Mouse (Mus musculus): Measurements from ENCODE around the gene Rnf220. TPM values are rescaled to one million over a fixed set of nuclear protein-coding genes. Genes with fewer than 3 reads are reported as not detected.

Rnf220 gene
- polyA plus RNA-seq, 1 experiment from 2014 or later, result 51.5 TPM

- Histone ChIP-seq H3K9ac (replicated peaks; ENCODE audit: low read length) (no peak overlapping the region), H3K4me3 (ENCODE audit: low read depth, low read length) (no peak overlapping the region), H3K27me3 (ENCODE audit: control insufficient read depth, insufficient read depth, low read length) (no peaks in the 10 kb centered on the region), H3K4me2 (ENCODE audit: low read depth, low read length) (no peak overlapping the region), H3K27ac (replicated peaks; ENCODE audit: low read depth, low read length) (no peak overlapping the region), H3K9me3 (replicated peaks; ENCODE audit: control insufficient read depth, low read length) (no peaks in the 10 kb centered on the region), H3K4me1 (ENCODE audit: control insufficient read depth, insufficient read depth, low read length) (no peaks in the 10 kb centered on the region), H3K36me3 (replicated peaks; ENCODE audit: control insufficient read depth, insufficient read depth, low read depth, low read length) (no peaks in the 10 kb centered on the region)
- no peak for DNase-seq (ENCODE audit: low spot score)
- no peak for ATAC-seq (replicated peaks; ENCODE audit: insufficient number of reproducible peaks, low FRiP score, low TSS enrichment, low read depth)
- WGBS, result 87% methylated on average over 19 of the region's 19 CpGs
Observed at GRCm38 (mm10) chr4:117367365-117367764, 129.5 kb downstream of the Rnf220 start.

DNA sequence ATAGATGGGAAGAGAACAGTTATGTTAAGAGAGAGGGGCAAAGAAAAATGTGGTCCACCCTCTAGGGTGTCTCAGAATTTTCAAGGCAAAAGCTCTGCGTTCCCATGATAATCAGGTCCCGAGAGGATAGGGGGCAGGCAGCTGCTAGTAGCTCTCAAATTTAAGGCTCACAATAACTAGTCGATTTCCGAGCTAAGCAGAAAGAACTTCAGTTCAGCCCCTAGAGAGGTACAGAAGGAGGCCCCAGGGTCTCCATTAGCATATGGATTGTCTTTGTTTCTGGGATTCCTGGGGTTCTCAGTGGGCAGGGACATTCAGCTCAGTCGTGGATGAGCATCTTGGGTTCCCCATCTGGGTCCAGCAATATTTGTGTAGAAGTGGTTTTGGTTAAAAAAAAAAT, 134.8 kb downstream of the Rnf220 start:
- Histone ChIP-seq H3K36me3 (replicated peaks; ENCODE audit: control insufficient read depth, insufficient read depth, low read depth, low read length) (no peaks in the 10 kb centered on the region), H3K4me2 (ENCODE audit: low read depth, low read length) (no peak overlapping the region), H3K9ac (replicated peaks; ENCODE audit: low read length) (no peak overlapping the region), H3K4me1 (ENCODE audit: control insufficient read depth, insufficient read depth, low read length) (no peaks in the 10 kb centered on the region), H3K27me3 (ENCODE audit: control insufficient read depth, insufficient read depth, low read length) (no peaks in the 10 kb centered on the region), H3K27ac (replicated peaks; ENCODE audit: low read depth, low read length) (no peak overlapping the region), H3K4me3 (ENCODE audit: low read depth, low read length) (no peak overlapping the region), H3K9me3 (replicated peaks; ENCODE audit: control insufficient read depth, low read length) (no peaks in the 10 kb centered on the region)
- DNase-seq (ENCODE audit: low spot score) (no peak), ATAC-seq (replicated peaks; ENCODE audit: insufficient number of reproducible peaks, low FRiP score, low TSS enrichment, low read depth) (no peak)
- 9% methylated on average over 5 of the region's 5 CpGs for WGBS

GRCm38 (mm10) chr4:117361558-117361873, 135.3 kb downstream of the Rnf220 start:
- DNase-seq (ENCODE audit: low spot score) (no peak), ATAC-seq (replicated peaks; ENCODE audit: insufficient number of reproducible peaks, low FRiP score, low TSS enrichment, low read depth) (no peak)
- WGBS, result 19% methylated on average over 7 of the region's 7 CpGs
- Histone ChIP-seq H3K4me1 (ENCODE audit: control insufficient read depth, insufficient read depth, low read length) (no peaks in the 10 kb centered on the region), H3K9me3 (replicated peaks; ENCODE audit: control insufficient read depth, low read length) (no peaks in the 10 kb centered on the region), H3K27ac (replicated peaks; ENCODE audit: low read depth, low read length) (no peak overlapping the region), H3K4me2 (ENCODE audit: low read depth, low read length) (no peak overlapping the region), H3K4me3 (ENCODE audit: low read depth, low read length) (no peak overlapping the region), H3K27me3 (ENCODE audit: control insufficient read depth, insufficient read depth, low read length) (no peaks in the 10 kb centered on the region), H3K36me3 (replicated peaks; ENCODE audit: control insufficient read depth, insufficient read depth, low read depth, low read length) (no peaks in the 10 kb centered on the region), H3K9ac (replicated peaks; ENCODE audit: low read length) (no peak overlapping the region)

- Histone ChIP-seq H3K36me3 (replicated peaks; ENCODE audit: control insufficient read depth, insufficient read depth, low read depth, low read length) (no peaks in the 10 kb centered on the region), H3K9ac (replicated peaks; ENCODE audit: low read length) (no peak overlapping the region), H3K27ac (replicated peaks; ENCODE audit: low read depth, low read length) (no peak overlapping the region), H3K27me3 (ENCODE audit: control insufficient read depth, insufficient read depth, low read length) (no peaks in the 10 kb centered on the region), H3K4me3 (ENCODE audit: low read depth, low read length) (no peak overlapping the region), H3K4me2 (ENCODE audit: low read depth, low read length) (no peak overlapping the region), H3K9me3 (replicated peaks; ENCODE audit: control insufficient read depth, low read length) (no peaks in the 10 kb centered on the region), H3K4me1 (ENCODE audit: control insufficient read depth, insufficient read depth, low read length) (no peaks in the 10 kb centered on the region)
- WGBS, result 61% methylated on average over 16 of the region's 16 CpGs
- ATAC-seq (replicated peaks; ENCODE audit: insufficient number of reproducible peaks, low FRiP score, low TSS enrichment, low read depth) (no peak), DNase-seq (ENCODE audit: low spot score) (no peak)
Observed at GRCm38 (mm10) chr4:117360713-117361557, 135.9 kb downstream of the Rnf220 start.

- H3K36me3 ChIP-seq (replicated peaks; ENCODE audit: control insufficient read depth, insufficient read depth, low read depth, low read length), result no peaks in the 10 kb centered on the region
- no peak overlapping the region for H3K27ac ChIP-seq (replicated peaks; ENCODE audit: low read depth, low read length)
- H3K4me2 ChIP-seq (ENCODE audit: low read depth, low read length), result no peak overlapping the region
- H3K4me1 ChIP-seq (ENCODE audit: control insufficient read depth, insufficient read depth, low read length), result no peaks in the 10 kb centered on the region
- H3K9me3 ChIP-seq (replicated peaks; ENCODE audit: control insufficient read depth, low read length), result no peaks in the 10 kb centered on the region
- H3K9ac ChIP-seq (replicated peaks; ENCODE audit: low read length), result no peak overlapping the region
- ATAC-seq (replicated peaks; ENCODE audit: insufficient number of reproducible peaks, low FRiP score, low TSS enrichment, low read depth) (no peak), DNase-seq (ENCODE audit: low spot score) (no peak)
- no peaks in the 10 kb centered on the region for H3K27me3 ChIP-seq (ENCODE audit: control insufficient read depth, insufficient read depth, low read length)
- H3K4me3 ChIP-seq (ENCODE audit: low read depth, low read length), result no peak overlapping the region
- WGBS, result 85% methylated on average over 17 of the region's 17 CpGs
Observed at GRCm38 (mm10) chr4:117359803-117360382, 137.0 kb downstream of the Rnf220 start.

DNA sequence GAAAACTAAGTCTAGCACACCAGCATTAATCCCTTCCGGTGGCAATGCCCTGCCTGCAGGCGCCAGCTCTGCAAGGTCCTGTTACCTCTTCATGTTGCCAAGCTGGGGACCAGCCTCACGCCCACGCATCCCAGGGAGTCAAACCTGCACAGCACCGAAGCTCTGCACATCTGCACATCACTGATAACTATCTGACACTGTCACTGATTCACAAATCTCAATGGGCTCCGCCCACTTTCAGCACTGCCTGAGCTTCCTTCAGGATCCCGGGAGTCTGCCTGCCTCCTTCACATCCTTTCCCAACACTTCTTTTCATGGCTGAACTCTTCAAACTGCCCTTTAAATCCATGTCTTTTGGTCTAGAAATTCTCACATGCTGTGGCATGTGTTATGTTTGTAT, 138.9 kb downstream of the Rnf220 start:
- Histone ChIP-seq H3K27ac (replicated peaks; ENCODE audit: low read depth, low read length) (no peak overlapping the region), H3K4me1 (ENCODE audit: control insufficient read depth, insufficient read depth, low read length) (no peaks in the 10 kb centered on the region), H3K4me3 (ENCODE audit: low read depth, low read length) (no peak overlapping the region), H3K27me3 (ENCODE audit: control insufficient read depth, insufficient read depth, low read length) (no peaks in the 10 kb centered on the region), H3K36me3 (replicated peaks; ENCODE audit: control insufficient read depth, insufficient read depth, low read depth, low read length) (no peaks in the 10 kb centered on the region), H3K4me2 (ENCODE audit: low read depth, low read length) (no peak overlapping the region), H3K9ac (replicated peaks; ENCODE audit: low read length) (no peak overlapping the region), H3K9me3 (replicated peaks; ENCODE audit: control insufficient read depth, low read length) (no peaks in the 10 kb centered on the region)
- WGBS, result 70% methylated on average over 7 of the region's 7 CpGs
- no peak for ATAC-seq (replicated peaks; ENCODE audit: insufficient number of reproducible peaks, low FRiP score, low TSS enrichment, low read depth)
- DNase-seq (ENCODE audit: low spot score), result no peak

GRCm38 (mm10) chr4:117357104-117357503, 139.7 kb downstream of the Rnf220 start:
- no peak overlapping the region for H3K27ac ChIP-seq (replicated peaks; ENCODE audit: low read depth, low read length)
- H3K36me3 ChIP-seq (replicated peaks; ENCODE audit: control insufficient read depth, insufficient read depth, low read depth, low read length), result no peaks in the 10 kb centered on the region
- no peak for ATAC-seq (replicated peaks; ENCODE audit: insufficient number of reproducible peaks, low FRiP score, low TSS enrichment, low read depth)
- H3K4me2 ChIP-seq (ENCODE audit: low read depth, low read length), result no peak overlapping the region
- no peaks in the 10 kb centered on the region for H3K27me3 ChIP-seq (ENCODE audit: control insufficient read depth, insufficient read depth, low read length)
- H3K9ac ChIP-seq (replicated peaks; ENCODE audit: low read length), result no peak overlapping the region
- H3K9me3 ChIP-seq (replicated peaks; ENCODE audit: control insufficient read depth, low read length), result no peaks in the 10 kb centered on the region
- no peak overlapping the region for H3K4me3 ChIP-seq (ENCODE audit: low read depth, low read length)
- DNase-seq (ENCODE audit: low spot score), result no peak
- H3K4me1 ChIP-seq (ENCODE audit: control insufficient read depth, insufficient read depth, low read length), result no peaks in the 10 kb centered on the region
- WGBS, result 85% methylated on average over 5 of the region's 5 CpGs

DNA sequence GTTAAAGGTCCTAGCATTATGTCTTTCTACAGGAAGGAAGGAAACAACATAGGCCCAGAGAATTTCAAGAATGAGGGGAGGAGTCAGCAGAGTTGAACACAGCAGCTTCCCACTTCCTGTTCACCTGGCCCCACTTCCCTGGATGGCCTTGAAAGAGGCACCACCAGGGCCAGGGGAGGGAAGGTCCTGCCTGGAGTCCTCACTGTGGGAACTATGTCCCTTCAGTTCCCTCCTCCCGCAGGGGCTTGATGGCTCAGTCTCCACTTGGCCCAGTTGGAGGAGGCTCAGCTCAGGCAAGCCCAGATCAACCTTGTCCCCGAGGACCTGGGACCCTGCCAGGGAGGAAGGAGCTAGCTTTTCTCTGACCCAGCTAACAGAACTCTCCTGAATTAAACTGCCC, 140.6 kb downstream of the Rnf220 start:
- no peak overlapping the region for H3K9ac ChIP-seq (replicated peaks; ENCODE audit: low read length)
- no peaks in the 10 kb centered on the region for H3K9me3 ChIP-seq (replicated peaks; ENCODE audit: control insufficient read depth, low read length)
- H3K36me3 ChIP-seq (replicated peaks; ENCODE audit: control insufficient read depth, insufficient read depth, low read depth, low read length), result no peaks in the 10 kb centered on the region
- H3K4me3 ChIP-seq (ENCODE audit: low read depth, low read length), result no peak overlapping the region
- no peak for ATAC-seq (replicated peaks; ENCODE audit: insufficient number of reproducible peaks, low FRiP score, low TSS enrichment, low read depth)
- no peak overlapping the region for H3K27ac ChIP-seq (replicated peaks; ENCODE audit: low read depth, low read length)
- H3K27me3 ChIP-seq (ENCODE audit: control insufficient read depth, insufficient read depth, low read length), result no peaks in the 10 kb centered on the region
- H3K4me2 ChIP-seq (ENCODE audit: low read depth, low read length), result no peak overlapping the region
- no peaks in the 10 kb centered on the region for H3K4me1 ChIP-seq (ENCODE audit: control insufficient read depth, insufficient read depth, low read length)
- 75% methylated on average over 2 of the region's 2 CpGs for WGBS
- no peak for DNase-seq (ENCODE audit: low spot score)
